Mouse (Mus musculus) liver (tissue): ENCODE results near the gene Dnah2.

Source experiments
- DNase-seq: peaks from one replicate; pipeline ENCODE4 v3.0.0-alpha.2; 2020; ENCODE audit warnings: mixed read lengths

Gene Dnah2

GRCm38 (mm10) chr11:69459883-69460282 lies 89.0 kb downstream of the Dnah2 start:
- DNase-seq = no peak

DNA sequence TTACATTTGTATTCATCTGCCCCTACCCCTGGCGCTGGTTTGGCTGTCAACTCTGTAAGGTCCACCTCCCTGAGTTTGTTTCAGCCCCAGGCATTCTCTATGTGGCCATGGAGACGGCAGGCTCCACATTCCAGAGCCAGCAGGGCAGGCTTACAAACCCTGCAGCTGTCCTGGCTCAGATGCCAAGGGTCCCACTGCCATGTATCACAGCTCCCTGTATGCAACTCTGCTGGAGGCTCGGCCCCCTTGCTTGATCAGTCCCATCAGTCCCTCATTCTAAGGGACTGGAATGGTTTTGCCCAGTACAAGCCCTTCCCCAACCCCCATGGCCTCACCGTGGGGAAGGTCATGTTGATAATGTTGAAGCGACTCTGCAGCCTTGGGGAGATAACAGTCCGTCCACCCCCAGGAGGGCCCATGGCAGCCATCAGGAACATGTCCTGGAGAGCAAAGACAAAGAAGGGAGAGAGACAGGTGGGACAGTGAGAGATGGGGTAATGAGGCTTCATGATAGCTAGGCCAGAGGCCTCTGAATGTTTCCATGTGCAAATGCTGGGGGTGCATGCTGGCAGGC lies 91.8 kb downstream of the Dnah2 start:
- DNase-seq = peak; percentile 44

DNA sequence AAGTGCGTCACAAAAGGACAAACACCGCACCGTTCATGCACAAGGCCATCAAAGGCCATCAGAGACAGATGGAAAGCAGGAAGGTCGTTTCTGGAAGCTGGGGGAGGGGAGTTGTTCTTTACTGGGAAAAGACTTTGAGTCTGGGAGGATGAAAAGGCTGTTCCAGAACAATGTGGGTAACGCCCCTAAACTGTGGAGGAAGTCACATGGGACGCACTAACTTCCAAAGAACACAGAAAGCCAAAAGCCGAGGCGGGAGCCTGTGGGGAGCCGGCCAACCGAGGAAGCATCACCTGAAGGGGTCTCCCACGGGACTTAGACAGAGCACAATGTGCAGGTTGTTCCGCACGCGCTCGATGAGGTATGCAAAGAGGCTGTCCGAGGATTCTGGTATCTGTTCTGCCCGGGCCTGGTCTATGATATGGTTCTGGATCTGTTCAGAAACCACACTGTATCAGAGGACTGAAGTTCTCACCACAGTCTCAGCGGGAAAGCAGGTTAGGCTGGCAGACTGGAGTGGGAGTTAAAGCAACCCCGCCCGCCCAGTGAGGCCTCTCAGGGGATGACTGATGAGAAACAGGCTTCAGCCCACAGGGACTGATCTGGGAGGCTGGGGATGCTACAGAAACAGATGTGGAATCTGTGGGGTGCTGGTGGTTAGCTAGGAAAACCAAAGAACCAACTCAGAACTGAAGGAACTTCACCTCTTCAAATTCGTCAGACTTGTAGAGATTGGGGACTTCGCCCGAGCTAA lies 96.6 kb downstream of the Dnah2 start:
- DNase-seq = peak; percentile 50

DNA sequence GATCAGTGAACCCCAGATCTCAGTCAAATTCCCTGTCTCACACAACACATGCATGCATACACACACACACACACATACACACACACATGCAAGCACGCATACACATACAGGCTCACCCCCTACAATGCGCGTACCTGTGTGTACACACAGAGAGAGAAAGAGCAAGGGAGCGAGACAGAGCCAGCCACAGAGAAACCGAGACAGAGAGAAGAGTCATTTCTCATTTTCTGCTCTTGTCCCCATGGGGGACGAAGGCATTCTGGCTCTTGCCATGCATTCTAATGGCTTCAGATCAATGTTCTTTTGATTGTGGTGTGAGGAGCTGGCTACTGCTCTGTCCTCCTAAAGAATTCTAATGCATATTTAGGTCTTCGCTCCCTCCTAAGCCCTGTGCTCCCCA lies 101.6 kb downstream of the Dnah2 start:
- no peak for DNase-seq

- DNase-seq = no peak
These were observed 105.6 kb downstream of the Dnah2 start for GRCm38 (mm10) chr11:69443328-69443727.

GRCm38 (mm10) chr11:69437291-69437690 lies 111.6 kb downstream of the Dnah2 start:
- no peak for DNase-seq

DNA sequence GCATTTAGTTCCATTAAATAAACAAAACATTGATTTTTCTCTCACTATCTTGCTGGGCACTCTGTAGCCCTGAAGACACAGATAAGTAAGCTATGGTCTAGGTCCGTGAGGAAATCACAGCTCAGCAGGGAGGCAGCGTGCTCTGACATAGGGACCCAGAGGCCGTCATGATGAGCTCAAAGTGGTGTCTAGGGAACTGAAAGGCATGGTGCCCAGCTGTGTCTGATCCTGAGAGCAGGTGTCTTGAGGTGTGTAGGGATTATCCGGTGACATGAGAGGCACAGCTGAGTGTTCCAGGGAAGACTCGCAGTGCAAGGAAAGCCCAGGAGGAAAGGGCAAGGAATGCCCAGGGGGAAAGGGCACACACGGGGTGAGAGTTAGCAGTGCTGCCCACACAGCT lies 115.7 kb downstream of the Dnah2 start:
- DNase-seq = no peak

- no peak for DNase-seq
These were observed 116.3 kb downstream of the Dnah2 start for GRCm38 (mm10) chr11:69432640-69432982.

DNA sequence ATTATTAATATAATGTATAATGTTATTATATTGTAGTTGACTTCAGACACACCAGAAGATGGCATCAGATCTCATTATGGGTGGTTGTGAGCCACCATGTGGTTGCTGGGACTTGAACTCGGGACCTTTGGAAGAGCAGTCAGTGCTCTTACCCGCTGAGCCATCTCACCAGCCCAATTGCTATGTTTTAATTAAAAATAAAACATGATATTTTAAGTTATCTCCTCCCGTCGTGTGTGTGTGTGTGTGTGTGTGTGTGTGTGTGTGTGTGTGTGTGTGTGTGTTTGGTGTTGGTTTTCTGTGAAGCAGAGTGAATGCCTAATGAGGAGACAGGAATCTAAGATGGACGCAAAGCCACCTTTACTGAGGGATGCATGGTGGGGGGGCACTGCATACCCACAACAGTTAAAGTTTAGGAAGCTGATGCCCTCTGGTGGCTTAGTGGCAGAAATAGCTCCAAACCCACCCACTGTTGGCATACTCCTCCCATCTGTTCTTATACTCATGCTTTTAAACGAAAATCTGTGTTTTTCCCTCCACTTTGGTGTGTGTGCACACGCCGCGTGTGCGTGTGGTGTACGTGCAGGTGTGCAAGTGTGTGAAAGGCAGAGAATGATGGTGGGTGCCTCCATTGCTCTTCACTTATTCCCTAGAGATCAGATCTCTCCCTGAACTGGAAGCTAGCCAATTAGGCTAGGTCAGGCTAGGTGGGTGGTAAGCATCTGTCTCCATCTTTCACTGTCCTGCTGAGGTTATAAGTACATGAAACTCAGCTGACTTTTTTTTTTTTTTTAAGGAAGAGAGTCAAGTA lies 116.9 kb downstream of the Dnah2 start:
- peak; percentile 68 for DNase-seq

- no peak for DNase-seq
These were observed 118.3 kb downstream of the Dnah2 start for GRCm38 (mm10) chr11:69430631-69431030.

DNA sequence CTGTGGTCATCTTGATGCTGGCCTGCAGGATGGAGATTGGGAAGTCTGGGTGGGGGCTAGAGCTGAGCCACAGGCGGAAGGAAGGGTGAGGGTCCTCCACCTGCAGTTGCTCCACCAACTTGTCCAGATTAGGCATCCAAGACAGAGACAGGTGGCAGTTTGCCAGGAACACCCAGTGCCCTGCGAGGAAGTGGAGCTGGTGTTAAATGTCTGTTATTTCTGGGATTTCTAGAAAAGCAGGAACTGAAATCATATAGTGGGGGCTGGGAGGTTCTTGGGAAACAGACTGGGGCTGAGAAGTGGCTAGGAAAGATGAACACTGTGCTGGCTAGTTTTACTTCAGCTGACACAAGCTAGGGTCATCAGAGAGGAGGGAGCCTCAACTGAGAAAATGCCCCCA lies 119.6 kb downstream of the Dnah2 start:
- no peak for DNase-seq

DNA sequence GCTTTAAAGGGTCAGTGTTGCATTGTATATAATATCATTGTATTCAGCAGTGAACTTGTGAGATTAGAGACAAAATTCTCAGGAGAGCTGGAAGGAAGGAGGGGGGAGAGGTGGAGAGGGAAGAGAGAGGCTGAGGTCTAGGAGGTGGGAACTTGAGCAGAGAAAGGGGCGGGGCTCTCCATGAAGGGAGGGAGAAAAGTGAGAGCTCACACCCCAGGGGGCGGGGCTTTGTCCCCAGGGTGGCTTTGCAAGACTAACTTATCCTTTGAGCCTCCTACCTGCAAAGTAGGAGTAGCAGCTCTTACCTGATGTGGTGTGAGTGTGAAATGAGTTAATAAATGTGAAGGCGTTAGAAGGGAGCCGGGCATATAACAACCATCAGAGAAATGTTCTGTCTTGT lies 120.2 kb downstream of the Dnah2 start:
- peak; percentile 80 for DNase-seq

- DNase-seq = no peak
These were observed 122.7 kb downstream of the Dnah2 start for GRCm38 (mm10) chr11:69426246-69426645.

- DNase-seq = no peak
These were observed 125.0 kb downstream of the Dnah2 start for GRCm38 (mm10) chr11:69423885-69424284.

DNA sequence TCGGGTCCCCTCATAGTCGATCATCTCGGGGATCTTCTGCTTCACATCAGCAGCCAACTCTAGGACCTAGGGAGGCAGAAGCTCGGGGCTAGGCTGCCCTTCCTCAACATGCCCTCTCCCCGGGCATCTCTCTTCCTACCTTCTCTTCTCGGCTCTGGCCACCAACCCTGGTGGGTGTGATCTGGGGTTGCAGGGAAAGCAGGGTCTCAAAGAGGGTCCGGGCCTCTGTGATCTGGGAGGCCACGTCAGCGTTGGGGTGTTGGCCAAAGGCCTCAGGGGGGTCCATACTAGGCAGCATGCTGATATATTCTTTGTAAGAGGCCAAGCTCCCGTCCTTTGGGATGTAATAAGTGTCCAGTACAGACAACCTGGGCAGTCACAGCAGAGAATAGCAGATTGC lies 126.1 kb downstream of the Dnah2 start:
- no peak for DNase-seq

DNA sequence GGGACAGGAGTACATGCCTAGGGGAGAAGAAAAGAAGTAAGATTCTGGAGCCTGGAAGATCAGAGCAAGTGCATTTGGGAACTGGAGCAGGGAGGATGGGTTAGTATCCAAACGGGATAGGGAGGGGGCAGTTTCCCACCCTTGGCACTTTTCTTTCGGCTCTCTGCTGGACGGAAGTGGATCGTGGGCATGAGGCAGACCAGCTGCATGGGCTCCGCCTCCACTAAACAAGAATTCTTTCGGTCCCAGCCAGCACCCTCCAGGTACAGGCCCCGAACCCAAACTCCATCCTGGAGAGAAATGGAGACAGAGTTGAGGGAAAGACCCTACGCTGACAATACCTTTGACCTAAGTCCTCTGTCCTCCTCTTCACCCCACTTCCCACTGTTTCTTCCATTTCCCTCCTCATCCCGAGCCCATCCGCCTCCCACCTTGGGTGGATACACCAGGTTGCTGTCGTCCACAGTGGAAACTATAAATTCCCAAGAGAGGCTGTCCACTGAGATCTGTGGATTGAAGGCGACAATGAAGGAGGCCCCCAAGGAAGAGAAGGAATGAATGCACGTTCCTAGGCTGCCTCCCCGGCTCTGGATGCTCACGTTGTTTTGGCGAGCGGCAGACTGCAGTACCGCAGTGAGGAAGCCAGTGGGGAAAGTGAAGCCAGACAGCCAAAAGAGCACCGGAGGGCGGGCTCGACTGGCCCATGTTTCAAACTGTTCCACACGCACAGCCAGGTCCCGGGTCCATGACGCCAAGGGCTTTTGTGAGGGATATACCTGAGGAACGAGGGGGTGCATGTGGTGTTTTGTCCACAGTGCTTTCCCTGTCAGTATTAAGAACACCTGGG lies 127.6 kb downstream of the Dnah2 start:
- no peak for DNase-seq

DNA sequence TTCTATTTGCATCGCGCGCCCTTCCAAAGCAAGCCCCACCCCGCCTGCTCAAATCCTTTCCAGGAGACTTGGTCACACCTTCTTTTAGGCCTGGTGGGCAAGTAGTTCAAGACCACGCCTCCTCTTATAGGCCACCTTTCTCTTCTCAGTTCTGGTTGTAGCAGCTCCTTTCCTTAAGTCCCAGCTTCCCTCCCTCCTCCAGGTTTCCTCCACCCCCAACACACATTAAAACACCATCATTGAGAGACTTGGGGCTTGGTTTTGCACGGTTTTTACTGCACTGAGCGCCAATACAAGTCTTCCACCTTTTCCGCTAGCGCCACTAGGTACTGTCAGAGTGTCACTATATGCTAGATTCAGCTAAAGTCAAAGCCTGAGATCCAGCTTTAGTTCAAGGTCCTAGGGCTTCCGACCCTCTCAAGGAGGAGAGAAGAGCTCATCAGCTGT lies 128.3 kb downstream of the Dnah2 start:
- no peak for DNase-seq

DNA sequence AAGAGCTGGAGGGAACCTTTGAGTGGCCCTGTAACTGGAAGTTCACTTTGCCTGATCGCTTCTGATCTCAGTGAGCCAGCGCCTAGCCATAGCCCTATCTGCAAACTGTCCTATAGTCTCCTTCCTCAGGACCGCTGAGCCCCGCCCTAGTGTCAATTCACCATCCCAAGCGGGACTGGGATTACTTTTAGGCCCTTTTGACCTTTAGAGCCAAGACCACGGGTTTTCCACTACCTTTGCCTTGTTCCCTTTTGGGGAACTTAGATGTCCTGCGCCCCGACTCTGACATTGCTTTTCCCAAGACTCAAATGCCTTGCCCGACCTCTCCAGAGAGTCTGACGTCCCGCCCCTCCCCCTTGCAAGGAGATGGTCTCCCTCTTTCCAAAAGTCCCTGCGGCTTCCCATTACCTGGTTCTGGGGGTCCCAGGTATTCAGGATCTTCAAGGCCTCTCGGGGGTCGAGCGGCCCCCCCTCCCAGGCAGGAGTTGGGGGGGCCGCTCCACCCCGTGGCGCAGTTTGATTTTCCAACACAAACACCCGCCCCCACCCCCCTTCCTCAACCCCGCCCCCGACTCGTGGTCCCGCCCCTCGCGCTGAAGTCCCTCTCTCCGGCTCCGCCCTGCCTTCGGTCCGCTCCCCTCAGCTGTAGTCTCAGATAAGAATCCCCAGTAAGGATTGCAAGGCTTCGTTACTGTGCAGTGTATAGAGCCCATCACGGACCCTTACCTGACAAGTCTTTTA lies 128.9 kb downstream of the Dnah2 start:
- peak; percentile 86 for DNase-seq

GRCm38 (mm10) chr11:69419443-69419812 lies 129.5 kb downstream of the Dnah2 start:
- DNase-seq = peak; percentile 39

- peak; percentile 89 for DNase-seq
These were observed 130.1 kb downstream of the Dnah2 start for GRCm38 (mm10) chr11:69418481-69419442.
